In genomic region chr10:81560719-81561459, GRCm38 (mm10) we compare ENCODE assay signal across 8 mouse cellular contexts. TPM values are rescaled to one million over a fixed set of nuclear protein-coding genes. Genes with fewer than 3 reads are reported as not detected.
DNase-seq lines count a peak whose midpoint lies in the region; ATAC-seq and TF ChIP-seq lines count a peak whose summit lies in the region.

No protein-coding gene starts in this region.

- 7% methylated on average over 16 of the region's 16 CpGs for WGBS in heart, adult 2 months
- WGBS in liver, embryonic 16.5 days (ENCODE audit: insufficient replicate concordance) = 3% methylated on average over 16 of the region's 16 CpGs
- 22% methylated on average over 16 of the region's 16 CpGs for WGBS in neural tube, embryonic 12.5 days

- peak overlapping the region; percentile 80 for H3K4me2 ChIP-seq in liver, embryonic 16.5 days (ENCODE audit: low read depth, low read length)
- peak overlapping the region; percentile 97 for H3K4me2 ChIP-seq in neural tube, embryonic 12.5 days (replicated peaks)

- H3K27me3 ChIP-seq in heart, adult 2 months (ENCODE audit: control insufficient read depth, insufficient read depth, low read length) = no peaks in the 10 kb centered on the region
- no peaks in the 10 kb centered on the region for H3K27me3 ChIP-seq in liver, embryonic 16.5 days (ENCODE audit: control insufficient read depth, insufficient read depth, low read depth, low read length)
- H3K27me3 ChIP-seq in neural tube, embryonic 12.5 days (replicated peaks) = peaks cover 22% of the 10 kb centered on the region

- peaks cover 14% of the 10 kb centered on the region for H3K4me1 ChIP-seq in heart, adult 2 months (ENCODE audit: control insufficient read depth, insufficient read depth, low read length)
- peaks cover 5% of the 10 kb centered on the region for H3K4me1 ChIP-seq in embryonic fibroblast, embryonic 13.5 days (ENCODE audit: control insufficient read depth, insufficient read depth, low read length)
- peaks cover 47% of the 10 kb centered on the region for H3K4me1 ChIP-seq in liver, embryonic 16.5 days (ENCODE audit: control insufficient read depth, low read depth, low read length)
- peaks cover 42% of the 10 kb centered on the region for H3K4me1 ChIP-seq in neural tube, embryonic 12.5 days

- peak in 1 of 2 experiments; percentile 76 for DNase-seq in heart, adult 2 months
- DNase-seq in heart, postnatal 14 days = no peak
- DNase-seq in urinary bladder, postnatal 14 days (ENCODE audit: low spot score) = no peak

- ATAC-seq in inflammation-experienced regulatory T-cells, adult 6 months = peak; percentile 93
- ATAC-seq in liver, embryonic 16.5 days (ENCODE audit: low read depth) = peak; percentile 20
- no peak for ATAC-seq in neural tube, embryonic 12.5 days (ENCODE audit: low FRiP score, low read depth)
- ATAC-seq in cerebellum, adult (ENCODE audit: insufficient number of reproducible peaks, low FRiP score, low TSS enrichment) = no peak

- intact Hi-C loops in heart, adult 2 months (cut with DNase I) = no loop called here
- intact Hi-C loops in heart, postnatal 14 days (cut with DNase I) = no loop called here

- TF ChIP-seq POLR2A in heart, adult 2 months (IDR thresholded peaks at IDR 0.05; ENCODE audit: insufficient read depth, low read depth, low read length) = no peak
- TF ChIP-seq POLR2A in embryonic fibroblast, embryonic 13.5 days (IDR thresholded peaks at IDR 0.05; ENCODE audit: low read depth, low read length) = peak; percentile 43; the same call in 1 of the 2 replicates

- no peaks in the 10 kb centered on the region for H3K9me3 ChIP-seq in liver, embryonic 16.5 days (replicated peaks; ENCODE audit: control insufficient read depth, low read length)
- H3K9me3 ChIP-seq in neural tube, embryonic 12.5 days = no peaks in the 10 kb centered on the region

- no peaks in the 10 kb centered on the region for H3K36me3 ChIP-seq in heart, adult 2 months (ENCODE audit: control insufficient read depth, insufficient read depth, low read length)
- H3K36me3 ChIP-seq in liver, embryonic 16.5 days (ENCODE audit: control insufficient read depth, insufficient read depth) = peaks cover 10% of the 10 kb centered on the region
- H3K36me3 ChIP-seq in neural tube, embryonic 12.5 days = peaks cover 29% of the 10 kb centered on the region

- peak overlapping the region; percentile 97 for H3K27ac ChIP-seq in heart, adult 2 months
- 0 out of 2 replicates have a peak overlapping the region, but pooled peaks have one; percentile 15 for H3K27ac ChIP-seq in embryonic fibroblast, embryonic 13.5 days (ENCODE audit: insufficient read depth, low read length)
- peak overlapping the region; percentile 87 for H3K27ac ChIP-seq in liver, embryonic 16.5 days (ENCODE audit: low read length)
- H3K27ac ChIP-seq in neural tube, embryonic 12.5 days = no peak overlapping the region

- TF ChIP-seq EP300 in heart, adult 2 months (IDR thresholded peaks at IDR 0.05; ENCODE audit: insufficient read depth, low read depth, low read length) = no peak

- H3K79me2 ChIP-seq in heart, adult 2 months (replicated peaks; ENCODE audit: control insufficient read depth, insufficient read depth, low read length) = peaks cover 6% of the 10 kb centered on the region; the same call in 1 of the 2 replicates

- peak overlapping the region; percentile 88 for H3K4me3 ChIP-seq in heart, adult 2 months
- peak overlapping the region; percentile 96 for H3K4me3 ChIP-seq in embryonic fibroblast, embryonic 13.5 days (ENCODE audit: insufficient read depth, low read length)
- peak overlapping the region; percentile 79 for H3K4me3 ChIP-seq in liver, embryonic 16.5 days (ENCODE audit: low read depth, low read length)
- H3K4me3 ChIP-seq in neural tube, embryonic 12.5 days = peak overlapping the region; percentile 85

- no peak for TF ChIP-seq CTCF in heart, adult 2 months (IDR thresholded peaks at IDR 0.05)
- no peak for TF ChIP-seq CTCF in embryonic fibroblast, embryonic 13.5 days (IDR thresholded peaks at IDR 0.05; ENCODE audit: borderline replicate concordance, insufficient read depth, low read length)

- H3K9ac ChIP-seq in heart, adult 2 months (ENCODE audit: low read depth, low read length) = peak overlapping the region; percentile 82
- peak overlapping the region; percentile 88 for H3K9ac ChIP-seq in liver, embryonic 16.5 days (ENCODE audit: low read depth, low read length)
- H3K9ac ChIP-seq in neural tube, embryonic 12.5 days = peak overlapping the region; percentile 96

RNA-seq across cellular contexts. Expression of gene Aes, which starts 1.6 kb away (rescaled TPM):
- total RNA-seq in heart, adult 2 months (2021) = 1,000 to 10,000 TPM in 1 of 2 experiments, 100 to 1,000 TPM in 1; 982 to 1,113 TPM
- 2,586 and 3,063 TPM in 2 replicates for polyA plus RNA-seq in heart, adult 2 months (2012; rRNA removed)
- total RNA-seq in heart, postnatal 14 days (2021) = 100 to 1,000 TPM; 900 to 948 TPM
- polyA plus RNA-seq in embryonic fibroblast, embryonic 13.5 days (2011; ENCODE audit: insufficient read length, low read depth, missing spikeins) = 354 and 424 TPM in 2 replicates
- polyA plus RNA-seq in inflammation-experienced regulatory T-cells, adult 6 months (2017; shearing (Covaris generic)) = 100 to 1,000 TPM in 2 of 3 experiments, 10 to 100 TPM in 1; 82.5 to 118 (median 109) TPM
- 131 and 141 TPM in 2 replicates for polyA plus RNA-seq in liver, embryonic 16.5 days (2015; fragmentation: Nextera tagmentation; extraction: Ambion mirVana)
- 547 and 569 TPM in 2 replicates for polyA plus RNA-seq in neural tube, embryonic 12.5 days (2016; fragmentation: Nextera tagmentation; extraction: Ambion mirVana)

RNA-seq across cellular contexts. Expression of gene Tle2, which starts 13.5 kb away (rescaled TPM):
- total RNA-seq in heart, adult 2 months (2021) = 1 to 10 TPM; 6.8 to 7.4 TPM
- 40.9 and 43.8 TPM in 2 replicates for polyA plus RNA-seq in heart, adult 2 months (2012; rRNA removed)
- total RNA-seq in heart, postnatal 14 days (2021) = 10 to 100 TPM in 1 of 2 experiments, 1 to 10 TPM in 1; 9.4 to 11.2 TPM
- polyA plus RNA-seq in embryonic fibroblast, embryonic 13.5 days (2011; ENCODE audit: insufficient read length, low read depth, missing spikeins) = 22.4 and 25.7 TPM in 2 replicates
- 1 to 10 TPM in 2 of 3 experiments, not detected in 1; 1.4 TPM for polyA plus RNA-seq in inflammation-experienced regulatory T-cells, adult 6 months (2017; shearing (Covaris generic))
- 1.8 and 2.7 TPM in 2 replicates for polyA plus RNA-seq in liver, embryonic 16.5 days (2015; fragmentation: Nextera tagmentation; extraction: Ambion mirVana)
- polyA plus RNA-seq in neural tube, embryonic 12.5 days (2016; fragmentation: Nextera tagmentation; extraction: Ambion mirVana) = 18.1 and 19.6 TPM in 2 replicates

RNA-seq across cellular contexts. Expression of gene Gna11, which starts 15.9 kb away (rescaled TPM):
- total RNA-seq in heart, adult 2 months (2021) = 10 to 100 TPM; 46.6 to 53.5 TPM
- polyA plus RNA-seq in heart, adult 2 months (2012; rRNA removed) = 68.0 and 81.9 TPM in 2 replicates
- 10 to 100 TPM; 50.6 to 51.6 TPM for total RNA-seq in heart, postnatal 14 days (2021)
- 64.4 and 66.3 TPM in 2 replicates for polyA plus RNA-seq in embryonic fibroblast, embryonic 13.5 days (2011; ENCODE audit: insufficient read length, low read depth, missing spikeins)
- polyA plus RNA-seq in inflammation-experienced regulatory T-cells, adult 6 months (2017; shearing (Covaris generic)) = 10 to 100 TPM; 26.5 to 29.4 (median 28.7) TPM
- polyA plus RNA-seq in liver, embryonic 16.5 days (2015; fragmentation: Nextera tagmentation; extraction: Ambion mirVana) = 20.0 and 24.3 TPM in 2 replicates
- 77.6 and 78.3 TPM in 2 replicates for polyA plus RNA-seq in neural tube, embryonic 12.5 days (2016; fragmentation: Nextera tagmentation; extraction: Ambion mirVana)

RNA-seq across cellular contexts. Expression of gene Gna15, which starts 36.9 kb away (rescaled TPM):
- 1 to 10 TPM; 1.1 to 1.5 TPM for total RNA-seq in heart, adult 2 months (2021)
- polyA plus RNA-seq in heart, adult 2 months (2012; rRNA removed) = 1.1 and 1.2 TPM in 2 replicates
- total RNA-seq in heart, postnatal 14 days (2021) = under 1 TPM; 0.73 to 0.76 TPM
- 0.83 TPM in 1 of 2 replicates, not detected in the other for polyA plus RNA-seq in embryonic fibroblast, embryonic 13.5 days (2011; ENCODE audit: insufficient read length, low read depth, missing spikeins)
- 100 to 1,000 TPM in 1 of 3 experiments, 10 to 100 TPM in 2; 23.1 to 102 (median 24.3) TPM for polyA plus RNA-seq in inflammation-experienced regulatory T-cells, adult 6 months (2017; shearing (Covaris generic))
- polyA plus RNA-seq in liver, embryonic 16.5 days (2015; fragmentation: Nextera tagmentation; extraction: Ambion mirVana) = 4.3 and 4.4 TPM in 2 replicates
- polyA plus RNA-seq in neural tube, embryonic 12.5 days (2016; fragmentation: Nextera tagmentation; extraction: Ambion mirVana) = 0.81 and 1.2 TPM in 2 replicates

RNA-seq across cellular contexts. Expression of gene Tle6, which starts 40.0 kb away (rescaled TPM):
- total RNA-seq in heart, adult 2 months (2021) = 1 to 10 TPM; 5.1 to 7.7 TPM
- polyA plus RNA-seq in heart, adult 2 months (2012; rRNA removed) = 19.0 and 20.1 TPM in 2 replicates
- 10 to 100 TPM in 1 of 2 experiments, 1 to 10 TPM in 1; 8.0 to 10.2 TPM for total RNA-seq in heart, postnatal 14 days (2021)
- 16.5 and 26.4 TPM in 2 replicates for polyA plus RNA-seq in embryonic fibroblast, embryonic 13.5 days (2011; ENCODE audit: insufficient read length, low read depth, missing spikeins)
- polyA plus RNA-seq in inflammation-experienced regulatory T-cells, adult 6 months (2017; shearing (Covaris generic)) = 1 to 10 TPM in 2 of 3 experiments, under 1 TPM in 1; 0.99 to 1.9 (median 1.7) TPM
- 3.5 and 4.5 TPM in 2 replicates for polyA plus RNA-seq in liver, embryonic 16.5 days (2015; fragmentation: Nextera tagmentation; extraction: Ambion mirVana)
- 6.4 and 7.3 TPM in 2 replicates for polyA plus RNA-seq in neural tube, embryonic 12.5 days (2016; fragmentation: Nextera tagmentation; extraction: Ambion mirVana)

Comparison
In these comparisons a context has a peak if more than half of its experiments do, and no peak if none do; other contexts are left out.
1. ATAC-seq: peak in inflammation-experienced regulatory T-cells, adult 6 months (single experiment) and liver, embryonic 16.5 days (single experiment); none in neural tube, embryonic 12.5 days (single experiment) and cerebellum, adult (single experiment).
2. Peak in every context shown above with its lines, with median percentiles within 50 percentile points of each other: H3K4me3 ChIP-seq and H3K9ac ChIP-seq.